Mouse (Mus musculus): ENCODE data around the gene Phldb3. TPM values are rescaled to one million over a fixed set of nuclear protein-coding genes. Genes with fewer than 3 reads are reported as not detected.

The Phldb3 gene
- polyA plus RNA-seq, 1 experiment from 2014 or later, result 0.14 TPM

DNA sequence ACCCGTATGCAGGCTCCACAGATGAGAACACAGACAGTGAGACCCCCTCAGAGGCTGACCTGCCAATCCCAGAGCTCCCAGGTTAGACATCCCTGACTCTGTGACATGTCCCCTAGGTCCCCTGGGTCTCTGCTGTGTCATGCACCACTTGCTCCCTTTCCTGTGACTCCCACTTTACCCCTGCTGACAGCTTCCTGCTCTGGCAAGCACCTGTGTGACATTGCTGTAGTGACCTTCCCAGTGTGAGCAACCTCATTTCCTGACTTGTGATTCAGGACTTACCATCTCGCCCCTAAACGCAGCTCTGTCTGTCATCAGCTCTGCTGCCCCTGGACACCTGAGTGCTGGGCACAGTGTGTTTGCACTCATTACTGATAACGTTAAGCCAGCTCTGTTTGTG lies 39.5 kb upstream of the Phldb3 start:
- 78% methylated on average over 4 of the region's 4 CpGs for WGBS
- ATAC-seq (replicated peaks; ENCODE audit: low FRiP score), result no peak

GRCm38 (mm10) chr7:24572455-24572854 lies 38.1 kb upstream of the Phldb3 start:
- no peak overlapping the region for H3K4me2 ChIP-seq
- H3K36me3 ChIP-seq (ENCODE audit: control insufficient read depth, insufficient read depth, low read length), result peaks cover 10% of the 10 kb centered on the region; the same call in 1 of the 2 replicates
- H3K4me3 ChIP-seq (ENCODE audit: low read depth, low read length), result no peak overlapping the region
- no peak for DNase-seq (ENCODE audit: low spot score)
- H3K4me1 ChIP-seq (replicated peaks; ENCODE audit: control insufficient read depth, insufficient read depth, low read length), result no peaks in the 10 kb centered on the region
- 64% methylated on average over 5 of the region's 5 CpGs for WGBS
- no peaks in the 10 kb centered on the region for H3K27me3 ChIP-seq (replicated peaks; ENCODE audit: control insufficient read depth, insufficient read depth, low read length)
- no peak overlapping the region for H3K27ac ChIP-seq (ENCODE audit: low read depth, low read length)
- no peak; the same call in 1 of the 2 replicates for ATAC-seq (replicated peaks; ENCODE audit: low FRiP score)
- no peaks in the 10 kb centered on the region for H3K9me3 ChIP-seq (ENCODE audit: control insufficient read depth, low read length)
- H3K9ac ChIP-seq (ENCODE audit: low read depth, low read length), result no peak overlapping the region

More for the DNA sequence above, 39.5 kb upstream of the Phldb3 start:
- H3K9ac ChIP-seq (ENCODE audit: low read depth, low read length), result no peak overlapping the region
- no peak for DNase-seq (ENCODE audit: low spot score)
- H3K27me3 ChIP-seq (replicated peaks; ENCODE audit: control insufficient read depth, insufficient read depth, low read length), result no peaks in the 10 kb centered on the region
- no peaks in the 10 kb centered on the region for H3K9me3 ChIP-seq (ENCODE audit: control insufficient read depth, low read length)
- no peak overlapping the region for H3K27ac ChIP-seq (ENCODE audit: low read depth, low read length)
- peaks cover 15% of the 10 kb centered on the region; the same call in 1 of the 2 replicates for H3K36me3 ChIP-seq (ENCODE audit: control insufficient read depth, insufficient read depth, low read length)
- H3K4me2 ChIP-seq, result no peak overlapping the region
- H3K4me1 ChIP-seq (replicated peaks; ENCODE audit: control insufficient read depth, insufficient read depth, low read length), result no peaks in the 10 kb centered on the region
- no peak overlapping the region for H3K4me3 ChIP-seq (ENCODE audit: low read depth, low read length)

DNA sequence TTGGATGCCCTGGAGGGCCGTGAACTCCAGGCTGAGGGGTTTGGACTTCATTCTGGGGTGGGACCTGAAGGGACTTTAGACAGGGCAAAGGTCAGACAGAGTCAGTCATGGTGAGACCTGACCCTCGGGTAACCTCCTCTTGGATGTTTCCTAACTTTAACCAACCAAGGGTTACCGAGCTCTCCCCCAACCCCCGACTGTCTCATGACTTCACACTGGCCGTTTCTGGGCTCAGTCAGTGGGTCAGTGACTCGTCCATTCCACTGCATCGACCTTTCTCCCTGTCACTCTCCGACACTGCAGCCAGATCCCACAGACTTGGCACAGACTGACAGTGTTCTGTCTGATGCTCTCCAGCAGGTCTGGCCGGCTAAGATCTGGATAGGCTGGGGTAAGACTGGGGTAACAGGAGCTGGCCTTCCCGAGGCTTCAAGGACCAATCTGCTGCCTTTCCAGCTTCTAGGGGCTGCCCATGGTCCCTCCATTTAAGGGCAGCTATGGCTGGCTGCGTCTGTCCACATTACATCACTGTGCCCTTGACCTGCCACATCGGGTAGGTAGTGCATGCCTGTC lies 36.3 kb upstream of the Phldb3 start:
- H3K4me1 ChIP-seq (replicated peaks; ENCODE audit: control insufficient read depth, insufficient read depth, low read length), result no peaks in the 10 kb centered on the region
- H3K4me2 ChIP-seq, result no peak overlapping the region
- H3K27me3 ChIP-seq (replicated peaks; ENCODE audit: control insufficient read depth, insufficient read depth, low read length), result no peaks in the 10 kb centered on the region
- no peak for DNase-seq (ENCODE audit: low spot score)
- H3K36me3 ChIP-seq (ENCODE audit: control insufficient read depth, insufficient read depth, low read length), result peaks cover 3% of the 10 kb centered on the region; the same call in 1 of the 2 replicates
- no peak overlapping the region for H3K4me3 ChIP-seq (ENCODE audit: low read depth, low read length)
- H3K9ac ChIP-seq (ENCODE audit: low read depth, low read length), result no peak overlapping the region
- WGBS, result 62% methylated on average over 12 of the region's 12 CpGs
- no peak overlapping the region for H3K27ac ChIP-seq (ENCODE audit: low read depth, low read length)
- no peaks in the 10 kb centered on the region for H3K9me3 ChIP-seq (ENCODE audit: control insufficient read depth, low read length)
- peak; percentile 38 for ATAC-seq (replicated peaks; ENCODE audit: low FRiP score)

DNA sequence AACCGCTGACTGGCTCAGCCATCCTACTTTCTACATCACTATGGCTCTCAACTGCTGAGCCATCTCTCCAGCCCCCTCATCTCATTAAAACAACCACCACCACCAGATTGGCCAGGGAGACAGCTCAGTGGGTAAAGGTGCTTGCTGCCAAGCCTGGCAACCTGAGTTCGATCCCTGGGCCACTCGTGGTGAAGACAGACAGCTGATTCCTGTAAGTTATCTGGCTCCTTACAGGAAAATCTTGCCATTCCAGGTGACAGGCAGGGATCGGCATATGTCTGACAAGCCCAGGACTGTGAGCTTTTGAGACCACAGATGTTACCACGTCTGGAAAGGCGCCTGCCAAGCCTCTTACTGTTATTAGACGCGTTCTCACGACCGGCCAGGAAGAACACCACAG lies 32.8 kb upstream of the Phldb3 start:
- DNase-seq (ENCODE audit: low spot score) (no peak), ATAC-seq (replicated peaks; ENCODE audit: low FRiP score) (no peak)
- H3K9me3 ChIP-seq (ENCODE audit: control insufficient read depth, low read length), result no peaks in the 10 kb centered on the region
- no peak overlapping the region for H3K4me3 ChIP-seq (ENCODE audit: low read depth, low read length)
- no peak overlapping the region for H3K27ac ChIP-seq (ENCODE audit: low read depth, low read length)
- H3K4me2 ChIP-seq, result no peak overlapping the region
- WGBS, result 91% methylated on average over 10 of the region's 10 CpGs
- no peaks in the 10 kb centered on the region for H3K4me1 ChIP-seq (replicated peaks; ENCODE audit: control insufficient read depth, insufficient read depth, low read length)
- no peaks in the 10 kb centered on the region for H3K27me3 ChIP-seq (replicated peaks; ENCODE audit: control insufficient read depth, insufficient read depth, low read length)
- H3K36me3 ChIP-seq (ENCODE audit: control insufficient read depth, insufficient read depth, low read length), result no peaks in the 10 kb centered on the region; the same call in 1 of the 2 replicates
- H3K9ac ChIP-seq (ENCODE audit: low read depth, low read length), result no peak overlapping the region

- H3K27ac ChIP-seq (ENCODE audit: low read depth, low read length), result no peak overlapping the region
- WGBS, result 82% methylated on average over 6 of the region's 6 CpGs
- no peak overlapping the region for H3K9ac ChIP-seq (ENCODE audit: low read depth, low read length)
- peaks cover 10% of the 10 kb centered on the region for H3K4me1 ChIP-seq (replicated peaks; ENCODE audit: control insufficient read depth, insufficient read depth, low read length)
- peaks cover 32% of the 10 kb centered on the region for H3K27me3 ChIP-seq (replicated peaks; ENCODE audit: control insufficient read depth, insufficient read depth, low read length)
- H3K36me3 ChIP-seq (ENCODE audit: control insufficient read depth, insufficient read depth, low read length), result no peaks in the 10 kb centered on the region
- no peak overlapping the region for H3K4me2 ChIP-seq
- no peak for ATAC-seq (replicated peaks; ENCODE audit: low FRiP score)
- no peak for DNase-seq (ENCODE audit: low spot score)
- no peak overlapping the region for H3K4me3 ChIP-seq (ENCODE audit: low read depth, low read length)
- no peaks in the 10 kb centered on the region for H3K9me3 ChIP-seq (ENCODE audit: control insufficient read depth, low read length)
Observed at GRCm38 (mm10) chr7:24584876-24585275, 25.7 kb upstream of the Phldb3 start.

- Histone ChIP-seq H3K4me2 (no peak overlapping the region), H3K27me3 (replicated peaks; ENCODE audit: control insufficient read depth, insufficient read depth, low read length) (peaks cover 32% of the 10 kb centered on the region), H3K4me1 (replicated peaks; ENCODE audit: control insufficient read depth, insufficient read depth, low read length) (peaks cover 10% of the 10 kb centered on the region), H3K27ac (ENCODE audit: low read depth, low read length) (no peak overlapping the region), H3K9me3 (ENCODE audit: control insufficient read depth, low read length) (no peaks in the 10 kb centered on the region), H3K4me3 (ENCODE audit: low read depth, low read length) (no peak overlapping the region), H3K9ac (ENCODE audit: low read depth, low read length) (no peak overlapping the region), H3K36me3 (ENCODE audit: control insufficient read depth, insufficient read depth, low read length) (no peaks in the 10 kb centered on the region)
- no peak for DNase-seq (ENCODE audit: low spot score)
- ATAC-seq (replicated peaks; ENCODE audit: low FRiP score), result no peak
- 22% methylated on average over 16 of the region's 16 CpGs for WGBS
Observed at GRCm38 (mm10) chr7:24585995-24586394, 24.6 kb upstream of the Phldb3 start.

DNA sequence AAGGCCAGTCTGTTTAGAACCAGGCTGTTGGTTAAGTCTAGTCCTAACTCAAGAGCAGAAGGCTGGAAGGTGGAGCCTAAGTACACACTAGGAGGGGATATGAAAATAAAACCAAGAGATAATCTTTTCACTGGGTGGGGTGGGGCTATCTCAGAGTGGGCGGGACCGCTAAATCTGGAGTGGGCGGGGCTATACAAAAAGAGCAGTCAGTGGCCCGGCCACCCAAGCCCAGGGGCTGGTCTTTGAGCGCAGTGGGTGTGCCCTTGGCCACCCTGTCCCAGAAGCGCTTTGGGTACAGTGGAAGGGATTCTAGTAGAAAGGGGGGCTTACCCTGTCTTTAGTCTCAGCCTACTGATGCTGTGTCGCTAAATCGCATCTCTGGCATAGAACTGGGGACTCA lies 23.7 kb upstream of the Phldb3 start:
- Histone ChIP-seq H3K36me3 (ENCODE audit: control insufficient read depth, insufficient read depth, low read length) (no peaks in the 10 kb centered on the region), H3K4me2 (peak overlapping the region; percentile 83), H3K9me3 (ENCODE audit: control insufficient read depth, low read length) (no peaks in the 10 kb centered on the region), H3K27me3 (replicated peaks; ENCODE audit: control insufficient read depth, insufficient read depth, low read length) (peaks cover 32% of the 10 kb centered on the region), H3K4me1 (replicated peaks; ENCODE audit: control insufficient read depth, insufficient read depth, low read length) (peaks cover 14% of the 10 kb centered on the region), H3K9ac (ENCODE audit: low read depth, low read length) (no peak overlapping the region), H3K27ac (ENCODE audit: low read depth, low read length) (no peak overlapping the region), H3K4me3 (ENCODE audit: low read depth, low read length) (peak overlapping the region; percentile 56)
- 10% methylated on average over 8 of the region's 8 CpGs for WGBS
- peak; percentile 84 for ATAC-seq (replicated peaks; ENCODE audit: low FRiP score)
- no peak for DNase-seq (ENCODE audit: low spot score)

- peaks cover 21% of the 10 kb centered on the region for H3K4me1 ChIP-seq (replicated peaks; ENCODE audit: control insufficient read depth, insufficient read depth, low read length)
- no peak within 1 kb of the TSS; the same call in 1 of the 2 replicates for H3K9ac ChIP-seq (ENCODE audit: low read depth, low read length)
- ATAC-seq (replicated peaks; ENCODE audit: low FRiP score) (0 out of 2 replicates have a peak, but pooled peaks have one; percentile 18), DNase-seq (ENCODE audit: low spot score) (peak; percentile 62)
- H3K9me3 ChIP-seq (ENCODE audit: control insufficient read depth, low read length), result no peaks in the 10 kb centered on the region
- peak within 1 kb of the TSS; percentile 56 for H3K4me3 ChIP-seq (ENCODE audit: low read depth, low read length)
- 9% methylated on average over 30 of the region's 30 CpGs for WGBS
- peak within 1 kb of the TSS; percentile 83 for H3K4me2 ChIP-seq
- H3K36me3 ChIP-seq (ENCODE audit: control insufficient read depth, insufficient read depth, low read length), result no peaks in the 10 kb centered on the region
- H3K27ac ChIP-seq (ENCODE audit: low read depth, low read length), result no peak within 1 kb of the TSS
- H3K27me3 ChIP-seq (replicated peaks; ENCODE audit: control insufficient read depth, insufficient read depth, low read length), result peaks cover 32% of the 10 kb centered on the region
Observed at GRCm38 (mm10) chr7:24587330-24588105, 23.0 kb upstream of the Phldb3 start, which contains the start of the genes Ethe1 and Zfp575. Gene Ethe1, plus strand, starts transcription at chr7:24587543. Gene Zfp575, minus strand, starts transcription at chr7:24587641.
